Mouse (Mus musculus): Measurements from ENCODE around the gene Ppp1r9a.

- TF ChIP-seq CEBPB (IDR thresholded peaks at IDR 0.05; ENCODE audit: low read depth) (no peak), CTCF (IDR thresholded peaks at IDR 0.05; ENCODE audit: control insufficient read depth, insufficient read depth, insufficient read length) (no peak), USF1 (IDR thresholded peaks at IDR 0.05; ENCODE audit: low read depth) (no peak), FOSL1 (IDR thresholded peaks at IDR 0.05; ENCODE audit: insufficient read depth, low read length, poor library complexity, severe bottlenecking) (no peak)
Observed at GRCm38 (mm10) chr6:5091873-5092272, 189.2 kb downstream of the Ppp1r9a start.
